Comparison of ENCODE assay signal across 16 mouse cellular contexts in the genomic region with DNA sequence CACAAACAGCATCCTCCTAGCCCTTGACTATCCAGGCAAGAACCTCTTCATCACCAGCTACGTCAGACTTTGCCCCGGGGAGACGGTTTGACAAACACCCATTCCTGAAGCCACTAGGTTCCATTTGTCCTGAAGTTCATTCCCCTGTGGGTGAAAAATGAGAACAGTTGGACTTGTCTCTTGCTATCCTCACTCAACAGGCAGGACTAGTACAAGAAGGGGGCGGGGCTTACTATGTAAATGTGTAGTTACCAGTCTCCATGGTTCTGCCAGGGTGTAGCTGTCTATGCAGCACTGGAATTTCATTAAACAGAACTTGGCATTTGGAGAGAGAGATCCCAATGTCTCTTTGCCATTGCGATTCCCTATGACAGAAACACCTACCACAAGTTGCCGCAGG.
DNase-seq lines count a peak whose midpoint lies in the region.
"Had no signal": no experiment of that assay in that cellular context is flagged by ENCODE, and none has a peak within 500 bp of the region (broad histone marks: within the 10 kb centered on the region; RNA-seq: fewer than 3 reads in every experiment).

No protein-coding gene starts in this region.

- DNase-seq in kidney, adult 11 months = peak; percentile 48
- DNase-seq in kidney, postnatal 25 days = no peak
- DNase-seq in kidney, postnatal 36 days = peak; percentile 5 to 63
- no peak for DNase-seq in kidney, postnatal 4 days
- DNase-seq in ES-CJ7 (ENCODE audit: low read depth, low spot score) = peak; percentile 13
- peak; percentile 59 for DNase-seq in Muller cell, postnatal 12 days (ENCODE audit: inconsistent ontology term)
- DNase-seq in c-Kit-positive CD71-positive TER-119-positive erythroid progenitor cells, embryonic 14.5 days (ENCODE audit: low spot score) = no peak
- DNase-seq: adrenal gland, adult 2 months; adrenal gland, postnatal 25 days; cerebellum, adult 2 months; cerebellum, postnatal 10 days; forebrain, postnatal 0 days; gastrocnemius, adult 2 months; gastrocnemius, postnatal 25 days; heart, postnatal 10 days; heart, postnatal 4 days had no signal

Comparison
In these comparisons a context has a peak if more than half of its experiments do, and no peak if none do; other contexts are left out.
1. DNase-seq: peak in kidney, adult 11 months (single experiment), kidney, postnatal 36 days (2 of 2), ES-CJ7 (single experiment) and Muller cell, postnatal 12 days (single experiment); none in kidney, postnatal 25 days (0 of 2), kidney, postnatal 4 days (0 of 2) and c-Kit-positive CD71-positive TER-119-positive erythroid progenitor cells, embryonic 14.5 days (single experiment).